Mouse (Mus musculus): Measurements from ENCODE around the gene Edar.
"Not testable (repeated sequence)": the region's sequence is repeated elsewhere in the genome, so short reads cannot be mapped to it uniquely, and the experiment has no call there.

Edar gene

DNA sequence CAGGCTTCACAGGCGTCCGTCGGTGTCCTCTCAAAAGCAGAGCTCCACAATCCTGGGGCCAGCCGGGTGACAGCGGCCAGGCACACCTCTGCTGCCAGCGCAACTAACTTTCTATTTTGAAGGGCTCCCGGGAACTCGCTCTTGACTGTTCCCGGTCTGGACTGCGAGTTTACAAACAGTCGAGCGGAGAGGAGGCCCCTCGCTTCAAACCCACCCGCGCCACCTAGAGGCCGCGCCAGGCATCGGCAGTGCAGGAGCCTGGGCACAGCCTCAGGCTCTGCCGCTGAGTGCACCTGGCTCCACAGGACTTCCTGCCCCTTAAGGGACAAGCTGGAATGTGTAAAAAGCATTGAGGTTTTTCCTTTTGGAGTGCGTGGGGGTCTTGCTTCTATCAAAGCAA lies at the start of gene Edar:
Gene Edar (minus strand): TSS at position 122 of the 400 bp plus-strand sequence.
- peak; percentile 58 for DNase-seq

DNA sequence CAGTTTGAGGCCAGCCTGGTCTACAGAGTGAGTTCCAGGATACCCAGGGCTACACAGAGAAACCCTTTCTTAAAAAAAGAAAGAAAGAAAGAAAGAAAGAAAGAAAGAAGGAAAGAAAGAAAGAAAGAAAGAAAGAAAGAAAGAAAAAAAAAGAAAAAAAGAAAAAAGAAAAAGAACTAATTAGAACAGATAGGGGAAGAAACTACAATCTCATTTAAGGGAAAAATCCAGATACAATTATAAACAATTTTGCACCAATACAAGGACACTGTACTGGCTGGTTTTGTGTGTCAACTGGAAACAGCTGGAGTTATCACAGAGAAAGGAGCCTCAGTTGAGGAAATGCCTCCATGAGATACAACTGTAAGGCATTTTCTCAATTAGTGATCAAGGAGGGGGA lies 42.7 kb upstream of the Edar start, which contains the start of gene Gm17542:
Gene Gm17542 (minus strand): TSS at position 101 of the 400 bp plus-strand sequence.
- DNase-seq, result not testable (repeated sequence)

DNA sequence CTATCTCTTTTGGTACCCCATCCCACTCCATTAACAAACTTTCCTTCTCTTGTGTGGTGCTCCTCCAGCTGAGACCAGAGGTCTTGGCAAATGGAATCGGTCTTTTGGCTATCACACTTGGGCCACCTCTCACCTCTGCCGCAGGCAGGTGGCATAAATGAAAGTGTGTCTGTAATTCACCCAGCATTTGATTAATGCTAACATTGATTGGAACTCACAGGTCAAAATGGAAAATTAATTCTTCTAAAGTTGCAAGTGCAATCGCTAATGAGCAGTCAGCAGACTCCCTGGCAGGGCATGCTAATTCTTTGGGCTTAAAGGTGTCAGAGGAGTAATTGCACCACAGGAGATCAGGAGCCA lies 39.3 kb upstream of the Edar start:
- DNase-seq, result no peak

DNA sequence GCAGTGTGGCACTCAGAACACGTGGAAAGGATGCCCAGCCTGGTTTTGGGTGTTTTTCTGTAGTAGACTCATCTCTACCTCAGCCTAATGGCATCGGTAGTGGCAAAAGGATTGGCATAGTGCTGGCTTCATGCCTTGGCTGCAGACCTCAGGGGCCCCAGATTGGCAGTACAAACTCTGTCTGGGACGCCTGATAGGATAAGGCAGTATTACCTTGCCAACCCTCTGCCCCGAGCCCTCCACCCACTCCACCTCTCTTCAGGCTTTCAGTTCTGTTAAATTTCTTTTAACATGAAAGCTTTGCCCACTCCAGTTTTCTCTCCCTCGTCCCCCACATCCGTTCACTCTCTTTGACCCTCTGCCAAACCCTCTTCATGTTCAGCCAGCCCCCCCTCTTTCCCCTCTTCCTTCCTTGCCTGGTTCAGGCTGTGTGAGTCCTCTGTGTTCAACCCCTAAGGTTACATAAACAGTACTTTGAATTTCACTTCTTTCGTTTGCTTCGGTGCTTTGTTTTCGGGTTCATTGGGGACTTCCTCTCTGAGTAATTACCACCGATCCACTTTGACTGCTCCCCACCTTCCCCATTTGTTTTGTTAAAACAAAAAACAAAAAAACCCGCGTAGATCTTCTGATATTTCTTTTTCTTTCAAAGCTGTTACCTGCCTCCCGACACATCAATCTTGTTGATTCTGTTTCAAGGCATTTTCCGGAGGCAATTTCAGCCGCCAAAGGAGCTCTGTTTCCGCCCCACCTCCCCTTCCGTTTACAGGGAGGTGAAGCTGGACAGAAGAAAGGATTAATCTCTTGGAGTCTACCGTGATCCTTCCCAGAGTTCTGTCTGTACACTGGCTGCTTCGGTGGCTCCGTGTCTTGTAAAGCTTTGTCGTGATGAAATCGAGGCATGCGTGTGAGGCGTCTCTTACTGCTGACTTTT lies 38.7 kb upstream of the Edar start:
- DNase-seq, result no peak

DNA sequence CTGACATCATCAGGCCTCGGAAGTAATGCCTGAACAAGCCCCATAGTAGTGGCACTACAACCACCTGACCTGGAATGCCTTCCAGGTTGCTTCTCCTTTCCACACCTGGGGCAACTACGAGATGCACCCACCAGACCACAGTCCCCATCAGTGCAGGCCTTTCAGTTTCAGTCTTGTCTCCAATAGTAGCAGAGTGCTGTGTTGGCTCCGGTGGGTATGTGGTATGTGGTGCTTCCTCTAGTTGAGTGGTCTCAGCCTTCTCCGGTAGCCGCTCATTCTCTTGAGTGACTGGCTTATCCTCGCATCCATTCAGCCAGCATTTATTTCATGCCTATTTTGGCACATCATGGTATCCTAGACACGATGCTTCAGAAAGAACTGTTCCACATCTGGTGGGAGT lies 37.8 kb upstream of the Edar start:
- no peak for DNase-seq

DNA sequence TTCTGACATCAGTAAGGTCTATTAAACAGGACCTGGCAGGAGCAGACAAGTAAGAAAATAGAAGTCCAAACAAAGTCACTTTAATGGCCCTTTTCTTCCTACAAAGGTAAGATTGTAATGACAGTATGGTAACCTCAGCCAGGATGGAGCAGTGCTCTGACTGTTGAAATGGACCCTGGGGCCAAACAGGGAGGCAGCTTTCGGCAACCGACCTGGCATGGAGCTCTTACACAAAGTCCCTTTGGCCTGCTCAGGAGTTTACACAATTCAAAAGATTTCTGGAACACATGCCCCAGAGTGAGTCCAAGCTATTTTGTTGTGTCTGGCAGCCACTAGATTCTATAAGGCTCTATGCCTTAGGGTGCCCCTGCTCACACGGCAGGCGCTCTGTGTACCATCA lies 33.6 kb upstream of the Edar start:
- no peak for DNase-seq

DNA sequence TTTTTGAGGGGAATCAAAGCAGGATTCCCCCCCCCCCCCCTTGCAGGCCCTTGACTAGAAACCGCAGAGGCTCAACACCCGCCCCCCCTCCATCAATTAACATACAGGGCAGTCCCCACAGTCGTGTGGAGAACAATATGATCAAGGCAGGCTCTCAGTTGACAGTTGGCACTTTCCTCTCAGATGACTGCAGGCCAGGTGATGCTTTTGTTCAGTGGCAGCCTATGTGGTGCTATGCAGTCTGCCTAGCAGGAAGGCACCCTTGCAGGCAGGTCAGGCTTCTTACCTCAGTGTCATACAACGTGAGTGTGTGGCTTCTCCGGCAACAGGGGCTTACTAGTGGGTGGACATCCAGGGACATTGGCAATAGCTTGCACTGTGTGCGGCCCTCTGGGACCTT lies 25.1 kb upstream of the Edar start:
- DNase-seq, result no peak

DNA sequence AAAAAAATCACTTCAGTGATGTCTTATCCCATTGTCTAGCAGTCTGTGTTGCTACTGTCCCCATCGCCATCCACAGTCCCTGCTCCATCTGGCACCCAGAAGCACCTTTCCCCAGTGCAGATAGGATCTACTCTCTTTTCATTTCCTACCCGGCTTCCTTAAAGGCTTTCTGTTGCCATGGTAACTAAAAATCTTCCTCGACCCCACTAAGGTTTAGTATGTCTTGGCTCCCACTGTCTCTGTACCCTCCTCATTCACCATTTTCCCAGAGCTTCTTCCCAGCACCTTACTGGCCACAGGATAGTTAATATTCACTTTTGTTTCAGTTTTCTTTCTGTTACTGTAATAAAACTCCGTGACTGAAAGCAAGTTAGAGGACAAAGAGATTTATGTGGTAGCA lies 24.7 kb upstream of the Edar start:
- DNase-seq, result no peak

GRCm38 (mm10) chr10:58698955-58699354 lies 23.5 kb upstream of the Edar start:
- DNase-seq, result no peak

GRCm38 (mm10) chr10:58691051-58691450 lies 15.6 kb upstream of the Edar start:
- no peak for DNase-seq

- no peak for DNase-seq
Observed at GRCm38 (mm10) chr10:58679298-58679697, 3.8 kb upstream of the Edar start.

GRCm38 (mm10) chr10:58673278-58674061 lies 2.0 kb downstream of the Edar start:
- peak; percentile 55 for DNase-seq

GRCm38 (mm10) chr10:58672557-58673277 lies 2.7 kb downstream of the Edar start:
- no peak for DNase-seq

DNA sequence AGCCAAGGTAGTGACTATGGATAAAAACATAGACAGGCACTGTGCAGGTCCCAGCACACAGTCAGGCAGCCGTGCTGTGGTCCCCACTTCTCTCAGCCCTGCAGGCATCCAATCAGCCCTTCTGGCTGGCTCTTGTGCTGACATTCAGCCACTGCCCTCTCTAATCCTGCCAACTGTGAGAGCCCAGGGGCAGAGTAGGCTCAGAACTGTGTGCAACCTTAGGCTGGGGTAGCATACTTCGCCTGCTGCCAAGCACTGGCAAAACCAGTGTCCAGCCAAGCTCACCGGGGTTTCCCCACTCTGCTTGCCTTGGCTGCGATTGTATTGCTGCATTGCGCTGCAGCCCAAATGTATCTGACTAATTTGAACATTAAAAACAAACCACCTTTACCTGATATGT lies 11.6 kb downstream of the Edar start:
- DNase-seq, result no peak

DNA sequence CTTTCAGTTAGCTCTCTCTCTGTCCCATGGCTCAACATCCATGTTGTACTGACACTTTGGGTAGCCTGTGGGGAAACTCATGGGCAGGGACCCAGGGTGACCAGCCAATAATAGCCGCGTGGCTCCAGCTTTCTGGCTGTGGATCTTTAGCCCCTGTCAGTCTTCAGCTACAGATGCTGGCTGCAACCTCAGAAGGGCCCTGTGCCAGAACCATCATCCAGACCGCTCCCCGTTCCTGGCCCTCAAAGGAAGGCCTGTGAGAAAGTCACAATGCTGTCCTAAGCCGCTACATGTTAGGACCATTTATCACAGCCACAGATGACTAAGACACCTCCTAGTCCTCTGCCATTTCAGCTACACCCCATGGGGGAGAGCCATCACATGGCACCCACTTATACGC lies 12.0 kb downstream of the Edar start:
- no peak for DNase-seq

GRCm38 (mm10) chr10:58659268-58659986 lies 16.0 kb downstream of the Edar start:
- no peak for DNase-seq

GRCm38 (mm10) chr10:58657731-58658130 lies 17.7 kb downstream of the Edar start:
- DNase-seq, result no peak

DNA sequence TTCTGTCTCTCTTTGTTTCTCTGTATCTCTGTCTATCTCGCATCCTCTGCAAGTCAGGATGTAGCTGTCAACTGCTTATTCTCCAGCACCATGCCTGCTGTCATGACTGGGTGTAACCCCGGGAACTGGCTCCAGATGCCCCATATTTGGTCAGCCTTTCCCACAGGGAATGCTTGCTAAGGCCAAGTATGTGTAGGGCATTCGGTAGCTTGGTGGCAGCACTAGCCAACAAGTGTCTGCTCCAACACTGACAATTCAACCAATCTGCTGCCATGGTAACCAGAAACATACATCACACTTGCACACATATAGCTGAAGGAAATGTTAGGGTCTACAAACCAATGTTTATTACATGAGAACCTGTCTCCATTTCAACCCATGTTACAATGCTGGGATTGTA lies 21.8 kb downstream of the Edar start:
- DNase-seq, result no peak

GRCm38 (mm10) chr10:58652418-58653394 lies 22.7 kb downstream of the Edar start:
- DNase-seq, result no peak

- no peak for DNase-seq
Observed at GRCm38 (mm10) chr10:58652045-58652417, 23.4 kb downstream of the Edar start.

GRCm38 (mm10) chr10:58651270-58652042 lies 24.0 kb downstream of the Edar start:
- no peak for DNase-seq

Measured in cerebellum, adult 8-10 months (tissue).